Mouse (Mus musculus): ENCODE data around the gene Myh7b. TPM values are rescaled to one million over a fixed set of nuclear protein-coding genes. Genes with fewer than 3 reads are reported as not detected.

Myh7b gene
- polyA plus RNA-seq, 1 experiment from 2014 or later, result 0.17 TPM

MicroRNAs within 50 kb of the gene (microRNA counts, 519-probe panel; counts per million panel counts)
- 473 counts per million, percentile 71 among the panel's probes with 10 or more counts for microRNA mmu-miR-499

Small RNAs within 50 kb of the gene (microRNA-seq; reads per million reads assigned to microRNA genes)
- 13.3 reads per million, percentile 21 among the genes with 10 or more reads in this experiment for gene Mir499 (ENCODE audit: borderline number of aligned reads)

Other genes with a start within 250 kb of the Myh7b start
- 6.9 and 9.6 TPM in 2 replicates for gene Trp53inp2, start 230.2 kb upstream of the Myh7b start, polyA plus RNA-seq (2015; fragmentation: Nextera tagmentation; extraction: Ambion mirVana)
- gene Ncoa6, start 137.3 kb upstream of the Myh7b start, polyA plus RNA-seq (2015; fragmentation: Nextera tagmentation; extraction: Ambion mirVana), result 14.9 and 17.7 TPM in 2 replicates
- gene Acss2, start 93.3 kb upstream of the Myh7b start, polyA plus RNA-seq (2015; fragmentation: Nextera tagmentation; extraction: Ambion mirVana), result 29.8 and 35.7 TPM in 2 replicates
- 2.8 and 3.6 TPM in 2 replicates for gene Ggt7, start 93.0 kb upstream of the Myh7b start, polyA plus RNA-seq (2015; fragmentation: Nextera tagmentation; extraction: Ambion mirVana)
- gene Gss, start 18.4 kb upstream of the Myh7b start, polyA plus RNA-seq (2015; fragmentation: Nextera tagmentation; extraction: Ambion mirVana), result 29.4 and 33.8 TPM in 2 replicates
- gene Trpc4ap, start 81.2 kb downstream of the Myh7b start, polyA plus RNA-seq (2015; fragmentation: Nextera tagmentation; extraction: Ambion mirVana), result 191 and 217 TPM in 2 replicates
- 49.2 and 50.8 TPM in 2 replicates for gene Edem2, start 118.3 kb downstream of the Myh7b start, polyA plus RNA-seq (2015; fragmentation: Nextera tagmentation; extraction: Ambion mirVana)
- not detected in 2 replicates for gene Gm17581, start 124.7 kb downstream of the Myh7b start, polyA plus RNA-seq (2015; fragmentation: Nextera tagmentation; extraction: Ambion mirVana)
- 3.3 and 4.4 TPM in 2 replicates for gene Procr, start 139.9 kb downstream of the Myh7b start, polyA plus RNA-seq (2015; fragmentation: Nextera tagmentation; extraction: Ambion mirVana)
- gene Mmp24, start 164.1 kb downstream of the Myh7b start, polyA plus RNA-seq (2015; fragmentation: Nextera tagmentation; extraction: Ambion mirVana), result 0.06 and 0.07 TPM in 2 replicates
- 24.0 and 24.4 TPM in 2 replicates for gene BC029722, start 208.2 kb downstream of the Myh7b start, polyA plus RNA-seq (2015; fragmentation: Nextera tagmentation; extraction: Ambion mirVana)
- gene Eif6, start 215.7 kb downstream of the Myh7b start, polyA plus RNA-seq (2015; fragmentation: Nextera tagmentation; extraction: Ambion mirVana), result 232 and 242 TPM in 2 replicates
- 0.05 and 0.06 TPM in 2 replicates for gene Fam83c, start 223.6 kb downstream of the Myh7b start, polyA plus RNA-seq (2015; fragmentation: Nextera tagmentation; extraction: Ambion mirVana)

Measured in thymus, postnatal 0 days (tissue).